Mouse (Mus musculus) left cerebral cortex, postnatal 4 days (tissue): ENCODE results near the gene Efcab2. TPM values are rescaled to one million over a fixed set of nuclear protein-coding genes. Genes with fewer than 3 reads are reported as not detected.
"Not testable (repeated sequence)": the region's sequence is repeated elsewhere in the genome, so short reads cannot be mapped to it uniquely, and the experiment has no call there.

ENCODE experiments used
- DNase-seq: peaks from one replicate; pipeline ENCODE4 v3.0.0-alpha.2; 2022
- intact Hi-C: fragments of 180-260 bp; cut with DNase I; formaldehyde crosslinking; loops from one replicate; pipeline ENCODE4 v1.15.1; 2025
- total RNA-seq, 2 experiments: library from RNA; stranded (reverse); gene quantifications; 2 replicates each; pipeline ENCODE4 v1.2.3; 2021

Efcab2 gene
- total RNA-seq, 2 experiments from 2014 or later = 6.2 to 8.3 TPM

DNA sequence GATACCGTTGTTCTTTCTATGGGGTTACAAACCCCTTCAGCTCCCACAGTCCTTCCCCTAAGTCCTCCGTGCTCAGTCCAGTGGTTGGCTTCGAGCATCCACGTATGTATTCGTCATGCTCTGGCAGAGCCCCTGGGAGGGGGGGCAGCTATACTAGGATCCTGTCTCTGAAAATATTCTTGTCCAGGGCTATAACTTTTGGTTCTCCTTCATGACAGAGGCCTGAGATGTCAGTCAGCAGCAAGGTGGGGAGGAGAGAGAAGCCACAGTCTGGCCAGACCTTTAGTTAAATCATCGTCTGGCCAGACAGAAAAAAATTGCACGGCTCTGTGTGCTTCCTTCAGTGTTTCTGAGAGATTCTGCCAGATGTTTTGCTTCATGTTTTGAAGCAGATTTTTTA lies 5.2 kb upstream of the Efcab2 start:
- no peak for DNase-seq
- intact Hi-C loops = no loop called here

DNA sequence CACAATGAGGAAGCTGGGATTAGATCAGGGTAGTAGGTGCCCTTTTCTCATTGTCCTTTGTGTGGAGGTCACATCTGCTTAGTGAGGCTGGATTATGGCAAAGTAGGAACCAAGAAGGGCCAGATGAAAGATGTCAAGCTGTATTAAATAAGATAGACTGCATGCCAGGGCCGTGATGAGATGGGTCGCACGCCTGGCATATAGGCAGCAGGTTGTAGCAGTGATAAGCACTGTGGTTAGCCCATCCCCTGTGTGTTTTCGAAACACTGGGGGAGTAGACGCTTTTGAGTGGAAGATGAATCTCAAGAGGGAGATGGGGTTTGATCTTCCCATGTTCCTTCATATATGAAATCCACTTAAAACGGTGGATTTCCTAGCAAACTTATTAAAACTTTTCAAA lies 3.9 kb upstream of the Efcab2 start:
- intact Hi-C loops = no loop called here
- no peak for DNase-seq

GRCm38 (mm10) chr1:178405445-178405911 lies 407 bp upstream of the Efcab2 start:
- intact Hi-C loops = loop anchor here (5.0 kb wide), 1 partner anchor 83 kb away; no protein-coding TSS in a partner anchor
- DNase-seq = peak; percentile 88

GRCm38 (mm10) chr1:178406765-178407645 lies 1.1 kb downstream of the Efcab2 start:
- no peak for DNase-seq
- intact Hi-C loops = loop anchor here (2.0 to 5.0 kb wide), 2 partner anchors 70 to 85 kb away; partner anchors contain the start of gene Hnrnpu

DNA sequence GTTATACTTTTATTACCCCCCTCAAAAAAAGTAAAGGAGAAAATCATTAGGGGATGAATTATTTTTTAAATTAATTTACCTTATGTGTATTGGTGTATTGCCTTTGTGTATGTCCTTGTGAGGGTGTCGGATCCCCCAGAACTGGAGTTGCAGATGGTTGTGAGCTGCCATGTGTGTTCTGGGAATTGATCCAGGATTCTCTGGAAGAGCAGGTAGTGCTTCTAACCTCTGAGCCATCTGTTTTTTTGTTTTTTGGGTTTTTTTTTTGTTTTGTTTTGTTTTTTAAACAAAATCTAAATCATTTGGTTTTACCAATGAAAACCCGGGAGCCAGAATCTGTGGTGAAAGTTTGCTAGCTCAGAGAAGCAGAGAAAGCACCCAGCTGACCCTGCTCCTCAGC lies 1.8 kb downstream of the Efcab2 start:
- intact Hi-C loops = loop anchor here (2.0 to 5.0 kb wide), 2 partner anchors 71 to 85 kb away; partner anchors contain the start of gene Hnrnpu
- DNase-seq = peak; percentile 6

GRCm38 (mm10) chr1:178408901-178409361 lies 3.0 kb downstream of the Efcab2 start:
- no peak for DNase-seq
- intact Hi-C loops = loop anchor here (5.0 kb wide), 1 partner anchor 87 kb away; no protein-coding TSS in a partner anchor

- DNase-seq, intact Hi-C loops: not testable (repeated sequence)
These were observed 7.5 kb downstream of the Efcab2 start for GRCm38 (mm10) chr1:178413367-178413766.

GRCm38 (mm10) chr1:178419608-178420007 lies 13.7 kb downstream of the Efcab2 start:
- no peak for DNase-seq
- intact Hi-C loops = no loop called here

GRCm38 (mm10) chr1:178423662-178424061 lies 17.8 kb downstream of the Efcab2 start:
- intact Hi-C loops = no loop called here

GRCm38 (mm10) chr1:178431619-178432444 lies 25.9 kb downstream of the Efcab2 start:
- no peak for DNase-seq

More at GRCm38 (mm10) chr1:178423662-178424061, 17.8 kb downstream of the Efcab2 start:
- no peak for DNase-seq

DNA sequence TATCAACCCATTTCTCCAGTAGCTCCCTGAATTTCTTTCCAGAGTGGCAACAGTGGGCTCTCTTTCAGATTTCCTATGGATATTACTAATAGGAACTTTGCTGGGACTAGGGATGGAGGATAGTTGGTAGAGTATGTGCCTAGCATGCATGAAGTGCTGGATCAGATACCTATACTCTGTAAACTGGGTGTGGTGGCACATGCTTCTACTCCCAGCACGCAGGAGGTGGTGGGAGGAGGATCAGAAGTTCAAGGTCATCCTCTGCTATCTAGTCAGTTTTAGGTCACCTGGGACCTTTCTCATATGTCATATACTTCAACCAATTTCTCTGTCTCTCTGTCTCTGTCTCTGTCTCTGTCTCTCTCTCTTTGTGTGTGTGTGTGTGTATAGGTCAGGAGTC lies 27.7 kb downstream of the Efcab2 start:
- intact Hi-C loops = no loop called here
- DNase-seq = no peak

More at GRCm38 (mm10) chr1:178431619-178432444, 25.9 kb downstream of the Efcab2 start:
- intact Hi-C loops = no loop called here

GRCm38 (mm10) chr1:178444407-178444806 lies 38.5 kb downstream of the Efcab2 start:
- intact Hi-C loops = no loop called here
- no peak for DNase-seq

GRCm38 (mm10) chr1:178447036-178447435 lies 41.2 kb downstream of the Efcab2 start:
- no peak for DNase-seq
- intact Hi-C loops = loop anchor here (5.0 kb wide), 2 partner anchors 110 to 300 kb away; partner anchors contain the start of gene Hnrnpu

- DNase-seq = no peak
- intact Hi-C loops = loop anchor here (2.0 to 5.0 kb wide), 3 partner anchors 111 to 301 kb away; partner anchors contain the start of genes Cox20 and Hnrnpu
These were observed 42.4 kb downstream of the Efcab2 start for GRCm38 (mm10) chr1:178448271-178448744.

- intact Hi-C loops = loop anchor here (2.0 to 5.0 kb wide), 3 partner anchors 112 to 302 kb away; partner anchors contain the start of genes Cox20 and Hnrnpu
- DNase-seq = peak; percentile 80
These were observed 43.3 kb downstream of the Efcab2 start for GRCm38 (mm10) chr1:178449172-178449571.

DNA sequence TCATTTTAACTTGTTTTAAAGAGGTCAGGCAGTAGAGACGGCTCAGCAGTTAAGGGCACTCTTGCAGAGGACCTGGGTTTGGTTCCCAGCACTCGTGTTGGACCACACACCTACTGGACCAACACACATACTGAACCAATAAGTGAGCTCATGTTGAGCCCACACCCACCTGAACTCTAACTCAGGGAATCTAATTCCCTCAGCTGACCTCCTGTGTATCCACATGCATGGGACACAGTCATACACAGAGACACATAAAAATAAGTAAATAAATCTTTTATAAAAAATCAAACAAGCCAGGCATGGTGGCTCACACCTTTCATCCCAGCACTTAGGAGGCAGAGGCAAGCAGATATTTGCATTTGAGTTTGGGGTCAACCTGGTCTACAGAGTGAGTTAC lies 44.0 kb downstream of the Efcab2 start:
- intact Hi-C loops = loop anchor here (2.0 to 5.0 kb wide), 3 partner anchors 113 to 303 kb away; partner anchors contain the start of genes Cox20 and Hnrnpu
- DNase-seq = no peak

DNA sequence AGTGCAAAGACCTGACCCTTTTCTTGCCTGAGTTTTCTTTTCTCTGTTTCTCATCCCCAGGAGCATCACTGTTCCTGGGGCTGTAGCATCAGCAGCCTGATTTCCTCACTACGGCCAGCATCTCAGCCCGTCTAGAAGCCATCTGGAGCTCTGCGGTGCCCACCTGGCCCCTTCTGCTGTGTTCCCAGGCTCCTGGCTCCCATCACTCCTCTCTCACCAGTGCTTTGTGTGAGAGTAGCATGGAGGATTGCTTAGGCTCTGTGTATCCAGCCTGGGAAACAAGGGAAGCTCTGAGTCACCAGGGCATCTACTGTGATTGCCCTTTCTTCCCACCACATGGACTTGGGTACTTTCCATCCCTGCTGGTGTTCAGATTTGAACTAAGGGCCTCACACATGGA lies 48.2 kb downstream of the Efcab2 start:
- DNase-seq = peak; percentile 73
- intact Hi-C loops = no loop called here

GRCm38 (mm10) chr1:178455120-178455519 lies 49.2 kb downstream of the Efcab2 start:
- DNase-seq = no peak
- intact Hi-C loops = no loop called here

- no peak for DNase-seq
- intact Hi-C loops = no loop called here
These were observed 52.1 kb downstream of the Efcab2 start for GRCm38 (mm10) chr1:178458029-178458428.

- peak; percentile 84 for DNase-seq
- intact Hi-C loops = loop anchor here (5.0 to 10.0 kb wide), 2 partner anchors 321 to 519 kb away; no protein-coding TSS in a partner anchor
These were observed 57.8 kb downstream of the Efcab2 start for GRCm38 (mm10) chr1:178463712-178464111.
